Mouse (Mus musculus) mouse embryonic stem cell (cell line): Measurements from ENCODE around the gene Vmn1r123.
"Not testable (repeated sequence)": the region's sequence is repeated elsewhere in the genome, so short reads cannot be mapped to it uniquely, and the experiment has no call there.

Source experiments
- in situ Hi-C, 2 experiments: fragments of 300-500 bp; cut with MboI; formaldehyde crosslinking; loops; 1 replicate in 1 of 2; 3 replicates in 1 of 2; pipeline ENCODE4 v1.14.3; 2019 to 2020; ENCODE audit warnings: low sequenced_read_pairs in 2 of 2, low pct_unique_long_range_greater_than_20kb in 1 of 2, mixed read lengths in 1 of 2; ENCODE audit not compliant: unreplicated experiment in 1 of 2

The Vmn1r123 gene

DNA sequence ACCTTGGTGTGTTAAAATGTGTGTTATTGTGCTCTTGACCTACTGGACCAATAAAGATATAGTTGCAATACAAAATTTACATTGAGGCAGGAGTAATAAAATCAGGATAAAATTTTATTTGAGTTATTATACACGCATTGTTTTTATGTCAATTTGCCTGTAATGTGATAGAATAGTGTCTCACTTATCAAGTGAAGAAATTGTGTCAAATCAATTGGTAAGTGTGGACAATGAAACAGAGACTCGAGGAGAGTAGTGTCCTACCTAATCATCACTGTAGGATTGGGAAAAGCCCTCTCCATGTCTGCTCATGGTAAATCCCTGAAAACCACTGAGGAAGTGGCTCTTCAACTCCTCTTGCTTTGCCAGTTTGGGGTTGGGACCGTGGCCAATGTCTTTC, at the start of gene Vmn1r123:
Vmn1r123 (plus strand) TSS at position 301 of the 400 bp plus-strand sequence.
- in situ Hi-C loops = not testable (repeated sequence)

DNA sequence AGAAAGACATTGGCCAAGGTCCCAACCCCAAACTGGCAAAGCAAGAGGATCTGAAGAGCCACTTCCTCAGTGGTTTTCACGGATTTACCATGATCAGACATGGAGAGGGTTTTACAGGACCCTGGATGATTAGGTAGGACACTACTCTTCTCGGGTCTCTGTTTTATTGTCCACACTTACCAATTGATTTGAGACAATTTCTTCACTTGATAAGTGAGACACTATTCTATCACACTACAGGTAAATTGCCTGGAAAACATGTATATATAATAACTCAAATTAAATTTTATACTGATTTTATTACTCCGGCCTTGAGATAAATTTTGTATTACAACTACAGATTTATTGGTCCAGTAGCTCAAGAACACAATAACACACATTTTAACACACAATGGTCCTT, 28.0 kb upstream of the Vmn1r123 start, which contains the start of gene Vmn1r122:
Vmn1r122 (minus strand) TSS at position 101 of the 400 bp plus-strand sequence.
- in situ Hi-C loops = not testable (repeated sequence)

DNA sequence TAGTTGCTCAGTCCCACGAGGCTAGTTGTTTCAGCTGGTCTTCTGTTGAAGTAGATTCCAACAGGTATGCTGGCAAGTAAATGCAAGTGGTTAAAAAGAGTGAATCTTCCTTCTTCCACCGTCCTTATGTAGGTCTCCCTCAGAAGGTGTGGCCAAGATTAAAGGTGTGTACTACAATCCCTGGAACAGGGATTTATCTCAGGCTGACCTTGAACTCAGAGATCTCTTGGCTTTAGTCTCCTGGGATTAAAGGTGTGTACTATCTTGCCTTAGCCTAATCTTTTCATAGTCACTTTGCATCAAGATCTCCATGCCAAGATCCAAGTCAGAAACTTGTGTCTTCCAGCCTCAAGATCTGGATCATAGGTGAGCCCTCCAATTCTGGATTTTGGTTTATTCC, 28.3 kb downstream of the Vmn1r123 start, which contains the start of gene Gm5157:
Gm5157 (minus strand) TSS at position 101 of the 400 bp plus-strand sequence.
- in situ Hi-C loops = not testable (repeated sequence)
